Mouse (Mus musculus): ENCODE measurements at regions not wholly inside any gene's neighbourhood (a gene's known extent, or its start where the extent isn't known, plus 50 kb on each side); places are given as distances from the start of the nearest gene placed in this dataset.
"Not testable (repeated sequence)": the region's sequence is repeated elsewhere in the genome, so short reads cannot be mapped to it uniquely, and the experiment has no call there.

DNA sequence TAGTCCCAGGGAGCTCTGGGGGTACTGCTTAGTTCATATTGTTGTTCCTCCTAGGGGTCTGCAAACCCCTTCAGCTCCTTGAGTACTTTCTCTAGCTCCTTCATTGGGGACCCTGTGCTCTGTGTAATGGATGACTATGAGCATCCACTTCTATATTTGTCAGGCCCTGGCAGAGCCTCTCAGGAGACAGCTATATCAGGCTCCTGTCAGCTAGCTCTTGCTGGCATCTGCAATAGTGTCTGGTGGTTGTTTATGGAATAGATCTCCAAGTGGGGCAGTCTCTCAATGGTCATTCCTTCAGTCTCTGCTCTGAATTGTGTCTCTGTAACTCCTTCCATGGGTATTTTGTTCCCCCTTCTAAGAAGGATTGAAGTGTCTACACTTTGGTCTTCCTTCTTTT is 144.2 kb upstream of the Slc25a13 start:
- not testable (repeated sequence) for H3K27ac ChIP-seq; H3K79me2 ChIP-seq (ENCODE audit: inconsistent target); H3K4me3 ChIP-seq (ENCODE audit: inconsistent target); H3K36me3 ChIP-seq (ENCODE audit: inconsistent target)

DNA sequence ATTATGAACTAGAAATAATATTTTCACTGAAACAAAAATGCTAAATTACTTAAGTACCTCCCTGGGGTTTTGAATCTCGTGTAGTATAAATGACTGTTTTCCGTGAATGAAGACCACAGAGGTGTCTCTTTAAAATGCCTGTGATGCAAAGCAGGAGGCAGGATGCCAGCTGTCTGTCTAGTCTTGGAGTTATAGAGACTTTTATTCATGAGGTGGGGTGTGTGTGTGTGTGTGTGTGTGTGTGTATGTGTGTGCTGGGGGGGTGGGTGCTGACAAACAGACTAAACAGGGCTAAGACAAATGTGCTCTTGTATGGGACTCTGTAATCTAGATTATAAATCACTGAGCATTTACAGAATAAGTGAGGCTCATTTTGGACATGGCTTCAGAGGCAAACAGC is 140.5 kb upstream of the Slc25a13 start:
- 69% methylated on average over 2 of the region's 2 CpGs for WGBS (ENCODE audit: missing documents)
- Histone ChIP-seq H3K79me2 (ENCODE audit: inconsistent target) (no peaks in the 10 kb centered on the region), H3K27ac (no peak overlapping the region), H3K36me3 (ENCODE audit: inconsistent target) (no peaks in the 10 kb centered on the region), H3K4me3 (ENCODE audit: inconsistent target) (no peak overlapping the region)

DNA sequence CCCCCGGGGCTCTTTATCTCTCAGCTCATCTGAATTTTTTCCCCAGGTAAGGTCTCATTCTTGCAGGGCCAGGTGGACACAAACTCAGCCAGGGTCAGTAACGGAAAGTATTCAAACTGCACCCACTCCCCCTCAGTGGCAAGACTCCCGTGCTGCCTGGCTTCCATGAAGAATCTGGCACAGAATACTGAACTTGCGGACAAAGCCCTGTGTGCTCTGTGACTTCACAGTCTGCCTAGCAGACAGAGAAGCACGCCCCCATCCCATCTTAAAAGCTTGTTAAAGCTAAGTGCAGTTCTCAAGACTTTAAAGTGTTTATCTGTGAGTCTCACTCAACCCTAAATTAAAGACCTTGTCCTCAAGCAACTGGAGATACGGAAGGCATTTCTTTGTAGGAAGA is 140.0 kb upstream of the Slc25a13 start:
- Histone ChIP-seq H3K79me2 (ENCODE audit: inconsistent target) (no peaks in the 10 kb centered on the region), H3K27ac (no peak overlapping the region), H3K36me3 (ENCODE audit: inconsistent target) (no peaks in the 10 kb centered on the region), H3K4me3 (ENCODE audit: inconsistent target) (no peak overlapping the region)
- 82% methylated on average over 6 of the region's 6 CpGs for WGBS (ENCODE audit: missing documents)

DNA sequence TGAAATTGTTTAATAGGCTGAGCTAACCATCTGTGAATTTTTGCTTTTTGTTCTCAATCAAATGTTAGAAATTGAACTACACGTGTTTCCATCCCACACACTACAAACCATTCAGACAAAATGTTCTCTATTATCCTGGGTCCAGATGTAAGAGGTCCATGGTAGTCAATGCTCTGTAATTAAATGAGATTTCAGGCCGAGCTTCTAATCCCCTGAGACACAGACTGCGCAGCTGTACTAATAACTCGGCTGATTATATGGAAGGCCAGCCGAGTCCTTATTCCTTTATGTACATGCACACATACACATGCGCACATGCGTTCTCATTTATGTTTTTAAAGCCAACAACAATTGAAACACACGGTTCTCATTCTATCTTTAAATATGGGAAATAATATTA is 118.3 kb upstream of the Slc25a13 start:
- WGBS (ENCODE audit: missing documents): 96% methylated on average over 8 of the region's 8 CpGs
- Histone ChIP-seq H3K36me3 (ENCODE audit: inconsistent target) (no peaks in the 10 kb centered on the region), H3K27ac (no peak overlapping the region), H3K4me3 (ENCODE audit: inconsistent target) (no peak overlapping the region), H3K79me2 (ENCODE audit: inconsistent target) (no peaks in the 10 kb centered on the region)

DNA sequence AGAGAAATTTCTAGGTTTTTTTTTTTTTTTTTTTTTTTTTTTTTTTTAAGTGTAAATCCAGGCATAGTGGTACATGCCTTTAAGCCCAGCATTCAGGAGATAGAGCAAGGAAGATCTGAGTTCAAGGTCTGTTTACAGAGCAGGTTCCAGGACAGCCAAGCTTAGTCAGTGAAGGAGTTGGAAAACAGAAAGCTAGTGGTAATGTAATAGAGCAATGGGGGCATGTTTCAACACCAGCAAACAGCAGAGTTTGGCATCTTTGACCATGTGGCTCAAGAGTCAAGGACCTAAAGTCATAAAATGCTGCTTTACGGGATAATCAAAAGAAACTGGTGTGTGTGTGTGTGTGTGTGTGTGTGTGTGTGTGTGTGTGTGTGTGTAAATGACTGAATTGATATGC is 113.3 kb upstream of the Slc25a13 start:
- no peak overlapping the region for H3K4me3 ChIP-seq (ENCODE audit: inconsistent target)
- WGBS (ENCODE audit: missing documents): no CpG with 5 or more reads among the region's 1 CpGs
- no peak overlapping the region for H3K27ac ChIP-seq
- no peaks in the 10 kb centered on the region for H3K36me3 ChIP-seq (ENCODE audit: inconsistent target)
- H3K79me2 ChIP-seq (ENCODE audit: inconsistent target): no peaks in the 10 kb centered on the region

DNA sequence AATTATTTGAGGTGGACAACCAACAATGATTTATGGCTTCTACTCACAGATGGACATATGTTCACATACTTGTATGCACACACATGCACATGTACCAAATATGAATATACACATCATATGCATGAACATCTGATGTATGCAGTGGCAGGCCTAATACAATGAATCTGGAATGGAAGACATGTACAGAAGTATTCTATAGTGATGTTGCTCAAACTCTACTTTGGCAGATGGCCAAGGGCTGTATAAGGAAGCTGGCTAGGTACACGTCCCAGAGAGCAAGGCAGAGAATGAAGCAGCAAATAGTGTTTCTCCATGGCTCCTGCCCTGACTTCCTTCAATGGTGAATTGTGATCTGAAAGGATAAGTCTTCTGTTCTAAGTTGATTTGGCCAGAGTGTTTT is 108.5 kb upstream of the Slc25a13 start:
- H3K27ac ChIP-seq: no peak overlapping the region
- H3K4me3 ChIP-seq (ENCODE audit: inconsistent target): no peak overlapping the region
- H3K79me2 ChIP-seq (ENCODE audit: inconsistent target): no peaks in the 10 kb centered on the region
- H3K36me3 ChIP-seq (ENCODE audit: inconsistent target): no peaks in the 10 kb centered on the region
- 12% methylated on average over 1 of the region's 1 CpGs for WGBS (ENCODE audit: missing documents)

DNA sequence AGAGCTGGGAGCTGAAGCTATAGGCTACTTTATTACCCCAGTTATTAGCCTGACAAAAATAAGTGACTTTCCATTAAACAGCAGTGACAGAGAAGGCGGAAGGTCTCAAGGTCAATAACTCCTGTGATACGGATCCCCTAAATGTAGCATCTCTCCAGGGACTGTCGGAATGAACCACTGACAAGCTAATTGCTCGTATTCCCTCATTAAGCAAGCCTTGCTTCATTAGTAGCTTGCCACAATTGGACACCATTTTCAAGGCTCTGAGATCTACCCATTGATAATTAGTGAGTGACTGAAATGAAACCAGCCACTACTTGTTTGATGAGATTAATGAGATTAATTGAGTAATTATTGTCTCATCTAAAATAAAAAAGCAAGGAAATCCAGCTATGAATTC is 99.8 kb upstream of the Slc25a13 start:
- Histone ChIP-seq H3K27ac (no peak overlapping the region), H3K79me2 (ENCODE audit: inconsistent target) (no peaks in the 10 kb centered on the region), H3K4me3 (ENCODE audit: inconsistent target) (no peak overlapping the region), H3K36me3 (ENCODE audit: inconsistent target) (no peaks in the 10 kb centered on the region)
- 87% methylated on average over 4 of the region's 4 CpGs for WGBS (ENCODE audit: missing documents)

DNA sequence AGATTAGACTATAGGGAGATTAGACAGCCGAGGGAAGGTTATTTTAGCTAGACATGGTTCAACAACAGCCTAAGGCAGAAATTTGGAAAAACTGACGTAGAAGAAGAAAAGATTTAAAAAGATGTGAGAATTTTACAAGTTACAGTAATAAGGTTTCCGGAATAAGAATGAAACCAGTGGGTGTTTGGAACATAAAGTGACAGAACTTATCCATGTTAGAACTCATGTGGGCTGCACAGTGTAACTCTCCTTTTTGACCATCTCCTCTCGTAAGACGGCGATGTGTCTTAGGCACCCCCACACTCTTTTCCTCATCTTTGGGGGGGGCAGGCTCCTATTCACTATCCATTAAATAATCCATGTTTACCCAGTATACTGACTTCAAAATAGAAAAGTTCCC is 96.2 kb upstream of the Slc25a13 start:
- WGBS (ENCODE audit: missing documents): 96% methylated on average over 6 of the region's 6 CpGs
- H3K27ac ChIP-seq: no peak overlapping the region
- H3K79me2 ChIP-seq (ENCODE audit: inconsistent target): no peaks in the 10 kb centered on the region
- H3K4me3 ChIP-seq (ENCODE audit: inconsistent target): no peak overlapping the region
- no peaks in the 10 kb centered on the region for H3K36me3 ChIP-seq (ENCODE audit: inconsistent target)

DNA sequence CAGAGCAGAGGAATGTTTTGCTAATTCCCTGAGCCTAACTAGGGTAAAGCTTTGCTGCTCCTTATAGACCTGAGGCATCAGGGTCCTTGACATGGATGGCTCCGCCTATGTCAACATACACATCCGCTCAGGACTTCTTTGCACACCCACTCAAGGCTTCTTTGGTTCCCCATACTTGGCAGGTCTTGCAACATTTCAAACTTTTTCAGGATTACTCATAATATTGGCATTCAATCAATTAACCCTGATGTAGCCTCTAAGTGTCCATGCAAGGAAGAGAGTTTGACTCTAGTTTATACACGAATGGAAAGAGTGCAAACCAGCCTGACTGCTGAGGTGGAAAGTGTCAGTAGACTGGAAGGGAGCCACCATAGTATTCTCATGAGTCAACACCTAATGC is 93.2 kb upstream of the Slc25a13 start:
- no peaks in the 10 kb centered on the region for H3K79me2 ChIP-seq (ENCODE audit: inconsistent target)
- no peaks in the 10 kb centered on the region for H3K36me3 ChIP-seq (ENCODE audit: inconsistent target)
- no peak overlapping the region for H3K27ac ChIP-seq
- no peak overlapping the region for H3K4me3 ChIP-seq (ENCODE audit: inconsistent target)
- WGBS (ENCODE audit: missing documents): 95% methylated on average over 3 of the region's 3 CpGs

DNA sequence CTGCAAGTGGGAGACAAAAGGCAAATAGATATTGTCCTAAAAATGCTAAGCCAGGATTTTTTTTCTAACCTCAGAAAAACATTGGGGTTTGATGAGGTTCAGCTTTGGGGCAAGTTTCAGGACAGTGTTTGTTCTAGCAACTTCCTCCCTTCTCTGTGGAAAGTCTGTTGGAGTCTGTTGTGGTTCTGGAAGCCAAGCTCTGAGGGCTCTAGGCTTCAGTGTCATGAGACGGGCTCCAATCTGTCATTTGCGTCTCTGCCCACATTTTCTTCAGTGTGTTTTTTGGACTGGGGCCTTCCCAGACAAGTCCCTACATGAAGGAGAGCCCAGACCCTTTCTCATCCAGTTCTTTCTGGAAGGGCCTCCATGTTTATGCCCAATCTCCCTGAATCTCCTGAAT is 90.6 kb upstream of the Slc25a13 start:
- Histone ChIP-seq H3K36me3 (ENCODE audit: inconsistent target) (no peaks in the 10 kb centered on the region), H3K79me2 (ENCODE audit: inconsistent target) (no peaks in the 10 kb centered on the region), H3K4me3 (ENCODE audit: inconsistent target) (no peak overlapping the region), H3K27ac (no peak overlapping the region)
- 51% methylated on average over 2 of the region's 2 CpGs for WGBS (ENCODE audit: missing documents)

DNA sequence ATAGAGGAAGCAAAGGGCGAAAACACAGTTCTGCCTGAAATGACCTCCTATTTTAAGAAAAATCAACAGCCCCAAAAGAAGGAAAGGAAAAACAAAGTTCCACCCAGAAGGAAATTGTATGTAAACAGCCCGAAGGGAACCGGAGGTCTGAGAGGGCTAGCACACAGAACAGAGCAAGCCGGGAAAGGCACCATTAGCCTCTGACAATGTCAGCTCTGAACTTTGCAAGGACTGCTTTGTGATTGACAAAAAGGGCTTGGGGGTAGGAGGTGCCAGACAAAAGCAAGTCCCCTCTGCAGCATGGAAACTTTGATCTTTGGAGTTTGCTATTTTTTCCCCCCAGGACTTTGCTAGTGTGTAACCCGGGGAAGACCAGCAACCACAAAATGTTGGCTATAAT is 86.8 kb upstream of the Slc25a13 start:
- H3K4me3 ChIP-seq (ENCODE audit: inconsistent target): no peak overlapping the region
- no peaks in the 10 kb centered on the region for H3K36me3 ChIP-seq (ENCODE audit: inconsistent target)
- 59% methylated on average over 5 of the region's 5 CpGs for WGBS (ENCODE audit: missing documents)
- no peak overlapping the region for H3K27ac ChIP-seq
- H3K79me2 ChIP-seq (ENCODE audit: inconsistent target): no peaks in the 10 kb centered on the region

DNA sequence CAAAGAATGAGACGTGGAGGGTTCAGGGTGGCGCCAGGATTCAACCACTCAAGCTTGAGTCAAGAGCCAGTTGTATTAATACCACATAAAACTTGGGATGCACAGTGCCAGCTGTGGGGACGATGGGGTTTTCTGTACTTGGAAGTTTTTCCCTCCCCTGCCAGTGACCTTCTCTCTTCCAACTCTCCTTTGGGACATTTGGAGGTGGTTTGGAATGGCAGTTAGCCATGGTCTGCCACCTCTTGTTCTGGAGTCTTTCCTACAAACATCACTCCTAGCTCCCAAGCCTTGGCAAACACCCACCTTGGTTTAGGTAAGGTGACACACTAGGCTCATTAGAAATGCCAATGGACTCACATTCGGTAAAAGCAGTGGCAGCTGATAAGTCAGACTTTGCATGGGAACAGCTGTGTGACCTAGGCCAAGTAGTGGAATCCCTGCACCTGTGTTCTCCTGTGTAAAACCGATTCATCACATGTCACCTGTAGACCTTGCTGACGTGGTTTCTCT is 84.1 kb upstream of the Slc25a13 start:
- H3K36me3 ChIP-seq (ENCODE audit: inconsistent target): no peaks in the 10 kb centered on the region
- WGBS (ENCODE audit: missing documents): 95% methylated on average over 6 of the region's 6 CpGs
- no peak overlapping the region for H3K27ac ChIP-seq
- no peaks in the 10 kb centered on the region for H3K79me2 ChIP-seq (ENCODE audit: inconsistent target)
- no peak overlapping the region for H3K4me3 ChIP-seq (ENCODE audit: inconsistent target)

DNA sequence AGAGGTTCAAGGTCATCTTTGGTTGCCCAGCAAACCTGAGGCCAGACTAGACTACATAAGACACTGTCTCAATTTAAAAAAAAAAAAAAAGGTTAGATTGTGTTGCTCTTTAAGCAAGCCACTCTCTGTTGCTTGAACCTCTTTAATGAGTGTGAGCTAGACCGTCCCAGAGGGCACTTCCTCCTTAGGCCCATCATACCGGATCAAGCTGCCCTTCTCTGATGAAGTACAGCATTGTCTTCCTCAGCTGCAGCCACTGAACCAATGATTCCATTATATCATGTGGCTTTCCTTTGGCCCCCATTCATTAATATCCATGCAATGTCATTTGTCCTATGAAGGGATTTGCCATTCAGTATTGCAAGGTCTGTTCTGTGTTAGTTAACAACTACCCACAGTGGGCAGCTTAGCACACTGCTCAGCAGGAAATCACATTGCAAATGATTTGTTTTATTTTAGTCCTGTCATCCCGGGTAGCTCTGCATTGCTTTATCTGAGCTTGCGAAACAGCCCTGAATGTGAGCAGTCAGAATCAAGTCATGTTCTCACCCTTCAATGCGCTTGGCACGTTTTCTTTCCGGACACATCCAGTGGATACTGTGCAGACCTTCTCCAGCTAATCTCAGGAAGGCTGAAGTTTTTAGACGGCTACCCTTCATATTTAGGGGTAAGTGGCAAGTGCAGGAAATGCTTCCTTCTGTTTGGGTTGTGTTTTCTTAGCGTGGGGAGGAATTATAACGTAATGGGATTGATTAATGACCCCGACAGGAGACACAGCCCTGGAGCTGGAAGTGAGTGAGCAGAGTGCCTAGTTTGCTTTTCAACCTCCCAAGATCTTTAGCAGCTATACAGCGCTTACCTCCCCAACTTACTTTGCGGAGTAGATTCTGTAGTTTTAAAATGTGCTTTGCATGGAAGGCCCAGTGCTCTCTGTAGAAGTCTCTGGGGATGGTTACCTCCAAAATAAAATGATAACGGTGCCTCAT is 82.2 kb upstream of the Slc25a13 start:
- Histone ChIP-seq H3K27ac (no peak overlapping the region; the same call in 1 of the 2 replicates), H3K36me3 (ENCODE audit: inconsistent target) (no peaks in the 10 kb centered on the region), H3K79me2 (ENCODE audit: inconsistent target) (no peaks in the 10 kb centered on the region), H3K4me3 (ENCODE audit: inconsistent target) (no peak overlapping the region)
- 60% methylated on average over 13 of the region's 14 CpGs for WGBS (ENCODE audit: missing documents)

DNA sequence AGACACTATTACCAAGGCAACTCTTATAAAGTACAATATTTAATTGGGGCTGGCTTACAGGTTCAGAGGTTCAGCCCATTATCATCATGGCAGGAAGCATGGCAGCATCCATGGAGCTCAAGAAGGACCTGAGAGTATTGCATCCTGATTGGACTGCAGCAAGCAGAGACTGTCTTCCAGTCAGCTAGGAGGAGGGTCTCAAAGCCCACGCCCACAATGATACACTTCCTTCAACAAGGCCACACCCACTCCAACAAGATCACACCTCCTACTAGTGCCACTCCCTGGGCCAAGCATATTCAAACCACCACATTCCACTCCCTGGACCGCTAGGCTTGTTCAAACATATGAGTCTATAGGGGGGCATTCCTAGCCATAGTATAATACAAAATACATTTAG is 78.6 kb upstream of the Slc25a13 start:
- H3K79me2 ChIP-seq (ENCODE audit: inconsistent target); H3K36me3 ChIP-seq (ENCODE audit: inconsistent target); H3K27ac ChIP-seq; H3K4me3 ChIP-seq (ENCODE audit: inconsistent target): not testable (repeated sequence)
- 100% methylated on average over 2 of the region's 2 CpGs for WGBS (ENCODE audit: missing documents)

DNA sequence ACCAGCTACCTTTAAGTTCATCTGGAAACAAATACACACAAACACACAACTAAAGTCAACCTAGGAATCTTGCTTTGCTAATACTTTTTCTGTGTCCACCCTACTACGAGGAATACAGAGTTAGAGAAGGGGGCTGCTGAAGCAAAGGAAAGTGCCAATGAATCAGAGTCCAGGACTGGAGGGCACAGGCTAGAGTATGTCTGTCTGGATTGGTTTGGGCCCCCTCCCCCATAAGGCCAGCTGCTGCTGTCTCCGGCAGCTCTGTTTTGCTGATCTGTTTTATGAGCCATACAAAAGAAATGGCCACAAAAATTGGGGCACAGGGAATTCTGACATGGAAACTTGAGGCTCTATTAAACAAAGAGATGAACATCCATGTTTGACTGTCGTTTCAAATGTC is 74.8 kb upstream of the Slc25a13 start:
- 95% methylated on average over 3 of the region's 3 CpGs for WGBS (ENCODE audit: missing documents)
- no peak overlapping the region for H3K27ac ChIP-seq
- no peak overlapping the region for H3K4me3 ChIP-seq (ENCODE audit: inconsistent target)
- no peaks in the 10 kb centered on the region for H3K36me3 ChIP-seq (ENCODE audit: inconsistent target)
- H3K79me2 ChIP-seq (ENCODE audit: inconsistent target): no peaks in the 10 kb centered on the region

DNA sequence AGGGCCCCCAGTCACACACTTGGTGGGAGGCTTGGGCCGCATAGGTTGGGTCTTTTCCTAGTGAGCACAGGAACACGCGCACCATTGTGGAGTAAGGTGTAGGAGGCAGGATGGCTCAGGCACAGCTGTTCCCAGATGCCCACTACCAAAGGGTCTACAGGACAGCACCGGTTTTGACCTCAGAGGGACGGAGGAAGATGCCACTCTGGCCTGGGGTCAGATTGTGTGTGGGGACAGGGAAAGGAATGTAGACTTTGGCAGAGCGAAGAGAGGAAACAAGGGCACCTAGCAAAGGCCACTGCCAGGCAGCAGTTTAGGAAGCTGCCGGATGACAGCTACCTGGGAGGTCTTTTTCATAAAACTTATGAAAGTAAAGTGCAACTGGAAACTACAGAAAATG is 73.5 kb upstream of the Slc25a13 start:
- Histone ChIP-seq H3K79me2 (ENCODE audit: inconsistent target) (no peaks in the 10 kb centered on the region), H3K4me3 (ENCODE audit: inconsistent target) (no peak overlapping the region), H3K36me3 (ENCODE audit: inconsistent target) (no peaks in the 10 kb centered on the region), H3K27ac (no peak overlapping the region)
- 92% methylated on average over 7 of the region's 7 CpGs for WGBS (ENCODE audit: missing documents)

All from macrophage (primary cell).